Mouse (Mus musculus) stomach, postnatal 0 days (tissue): Measurements from ENCODE around the gene Mapk3.

ENCODE experiments used
- CTCF ChIP-seq: IDR thresholded peaks from 2 replicates; pipeline ENCODE4 v1.5.1; 2016; ENCODE audit warnings: antibody characterized with exemption, low read depth, mild to moderate bottlenecking, moderate library complexity
- EP300 ChIP-seq: optimal IDR thresholded peaks from 2 replicates; pipeline ENCODE3; 2016; ENCODE audit warnings: antibody characterized with exemption

GRCm38 (mm10) chr7:126725077-126725476 is 34.3 kb upstream of the Mapk3 start:
- TF ChIP-seq CTCF (no peak), EP300 (no peak)
